Mouse (Mus musculus) hindbrain, embryonic 12.5 days (tissue): ENCODE measurements around the gene Dlg1. TPM values are rescaled to one million over a fixed set of nuclear protein-coding genes. Genes with fewer than 3 reads are reported as not detected.
A peak's percentile ranks its signal among the peaks of the same experiment; 100 is the strongest.

Experiments used
- ATAC-seq: fragments of 200-750 bp; cut with Nextera tagmentation; 2 replicates; pipeline ENCODE4 v1.8.0; 2017; ENCODE audit warnings: moderate TSS enrichment; ENCODE audit not compliant: low FRiP score
- H3K27ac ChIP-seq: fragments of 300-500 bp; sonication (generic); 2 replicates; pipeline ENCODE4 v1.5.1; 2016; ENCODE audit warnings: mild to moderate bottlenecking
- H3K27me3 ChIP-seq: fragments of 300-500 bp; sonication (generic); 2 replicates; pipeline ENCODE4 v1.6.1; 2016; ENCODE audit warnings: mild to moderate bottlenecking
- H3K36me3 ChIP-seq: fragments of 300-500 bp; sonication (generic); 2 replicates; pipeline ENCODE4 v1.6.1; 2016; ENCODE audit warnings: mild to moderate bottlenecking
- H3K4me1 ChIP-seq: fragments of 300-500 bp; sonication (generic); 2 replicates; pipeline ENCODE4 v1.6.1; 2016
- H3K4me2 ChIP-seq: fragments of 300-500 bp; sonication (generic); replicated peaks from 2 replicates; pipeline ENCODE4 v1.6.1; 2016; ENCODE audit warnings: mild to moderate bottlenecking
- H3K4me3 ChIP-seq: fragments of 300-500 bp; sonication (generic); 2 replicates; pipeline ENCODE4 v1.5.1; 2016; ENCODE audit warnings: mild to moderate bottlenecking
- H3K9ac ChIP-seq: fragments of 300-500 bp; sonication (generic); 2 replicates; pipeline ENCODE4 v1.6.1; 2016; ENCODE audit warnings: mild to moderate bottlenecking, moderate library complexity
- H3K9me3 ChIP-seq: fragments of 300-500 bp; sonication (generic); replicated peaks from 2 replicates; pipeline ENCODE4 v1.6.1; 2016; ENCODE audit warnings: mild to moderate bottlenecking
- WGBS: fragments of 180-500 bp; shearing (Covaris S2); methylation state at CpG from one replicate; pipeline ENCODE4 v1.1.7; 2016; 5-methylcytosine and 5-hydroxymethylcytosine counted together
- polyA plus RNA-seq: library from polyadenylated mRNA; unstranded; fragments of >200 nt; fragmentation: Nextera tagmentation; extraction: Ambion mirVana; gene quantifications from 2 replicates; pipeline ENCODE4 v1.2.1, GENCODE M21; 2016

Dlg1 gene
- polyA plus RNA-seq, 1 experiment from 2014 or later: 27.9 TPM

- WGBS: 71% methylated on average over 18 of the region's 18 CpGs
- no peaks in the 10 kb centered on the region for H3K27me3 ChIP-seq
- ATAC-seq: peak; percentile 74
- H3K27ac ChIP-seq: 0 out of 2 replicates have a peak overlapping the region, but pooled peaks have one; percentile 1
- H3K4me2 ChIP-seq: no peak overlapping the region
- peaks cover 10% of the 10 kb centered on the region for H3K9me3 ChIP-seq
- peaks cover 21% of the 10 kb centered on the region for H3K4me1 ChIP-seq
- no peak overlapping the region for H3K4me3 ChIP-seq
- no peak overlapping the region for H3K9ac ChIP-seq
- H3K36me3 ChIP-seq: no peaks in the 10 kb centered on the region
These were observed 235.5 kb downstream of the Dlg1 start for GRCm38 (mm10) chr16:31898546-31899326.

- no peaks in the 10 kb centered on the region for H3K36me3 ChIP-seq
- H3K4me1 ChIP-seq: peaks cover 32% of the 10 kb centered on the region
- no peak overlapping the region for H3K4me2 ChIP-seq
- H3K27me3 ChIP-seq: no peaks in the 10 kb centered on the region; the same call in 1 of the 2 replicates
- no peak overlapping the region for H3K9ac ChIP-seq
- 92% methylated on average over 1 of the region's 1 CpGs for WGBS
- ATAC-seq: no peak
- peaks cover 10% of the 10 kb centered on the region for H3K9me3 ChIP-seq
- no peak overlapping the region for H3K4me3 ChIP-seq
- no peak overlapping the region for H3K27ac ChIP-seq
These were observed 238.6 kb downstream of the Dlg1 start for GRCm38 (mm10) chr16:31901886-31902285.

- no peak overlapping the region for H3K4me3 ChIP-seq
- no peak overlapping the region for H3K27ac ChIP-seq
- H3K4me2 ChIP-seq: no peak overlapping the region
- H3K9me3 ChIP-seq: peaks cover 10% of the 10 kb centered on the region
- no peaks in the 10 kb centered on the region; the same call in 1 of the 2 replicates for H3K27me3 ChIP-seq
- WGBS: 91% methylated on average over 8 of the region's 8 CpGs
- H3K4me1 ChIP-seq: peaks cover 21% of the 10 kb centered on the region
- no peak for ATAC-seq
- H3K9ac ChIP-seq: no peak overlapping the region
- no peaks in the 10 kb centered on the region for H3K36me3 ChIP-seq
These were observed 240.0 kb downstream of the Dlg1 start for GRCm38 (mm10) chr16:31903239-31903638.

- no peaks in the 10 kb centered on the region; the same call in 1 of the 2 replicates for H3K27me3 ChIP-seq
- no peak overlapping the region for H3K9ac ChIP-seq
- H3K4me3 ChIP-seq: no peak overlapping the region
- ATAC-seq: no peak
- H3K27ac ChIP-seq: no peak overlapping the region
- H3K9me3 ChIP-seq: peaks cover 2% of the 10 kb centered on the region
- WGBS: 80% methylated on average over 4 of the region's 4 CpGs
- no peak overlapping the region for H3K4me2 ChIP-seq
- no peaks in the 10 kb centered on the region for H3K36me3 ChIP-seq
- peaks cover 15% of the 10 kb centered on the region for H3K4me1 ChIP-seq
These were observed 242.1 kb downstream of the Dlg1 start for GRCm38 (mm10) chr16:31905331-31905730.

- Histone ChIP-seq H3K4me3 (0 out of 2 replicates have a peak overlapping the region, but pooled peaks have one; percentile 8), H3K4me2 (peak overlapping the region; percentile 43), H3K9me3 (no peaks in the 10 kb centered on the region), H3K27ac (peak overlapping the region; percentile 17; the same call in 1 of the 2 replicates), H3K36me3 (no peaks in the 10 kb centered on the region), H3K4me1 (peaks cover 15% of the 10 kb centered on the region), H3K9ac (peak overlapping the region; percentile 19; the same call in 1 of the 2 replicates), H3K27me3 (no peaks in the 10 kb centered on the region; the same call in 1 of the 2 replicates)
- 0 out of 2 replicates have a peak, but pooled peaks have one; percentile 16 for ATAC-seq
- 35% methylated on average over 20 of the region's 20 CpGs for WGBS
These were observed 242.9 kb downstream of the Dlg1 start for GRCm38 (mm10) chr16:31905891-31906825.

- no peaks in the 10 kb centered on the region for H3K36me3 ChIP-seq
- WGBS: 16% methylated on average over 9 of the region's 9 CpGs
- 0 out of 2 replicates have a peak overlapping the region, but pooled peaks have one; percentile 8 for H3K4me3 ChIP-seq
- ATAC-seq: no peak
- H3K9ac ChIP-seq: peak overlapping the region; percentile 19; the same call in 1 of the 2 replicates
- H3K27ac ChIP-seq: 0 out of 2 replicates have a peak overlapping the region, but pooled peaks have one; percentile 17
- H3K4me2 ChIP-seq: peak overlapping the region; percentile 43
- no peaks in the 10 kb centered on the region; the same call in 1 of the 2 replicates for H3K27me3 ChIP-seq
- peaks cover 15% of the 10 kb centered on the region for H3K4me1 ChIP-seq
- H3K9me3 ChIP-seq: no peaks in the 10 kb centered on the region
These were observed 243.7 kb downstream of the Dlg1 start for GRCm38 (mm10) chr16:31906896-31907295.

GRCm38 (mm10) chr16:31908959-31909358 is 245.7 kb downstream of the Dlg1 start:
- Histone ChIP-seq H3K27me3 (no peaks in the 10 kb centered on the region; the same call in 1 of the 2 replicates), H3K4me2 (peak overlapping the region; percentile 8; the same call in 1 of the 2 replicates), H3K9me3 (no peaks in the 10 kb centered on the region), H3K36me3 (no peaks in the 10 kb centered on the region), H3K27ac (no peak overlapping the region), H3K9ac (no peak overlapping the region), H3K4me3 (no peak overlapping the region), H3K4me1 (peaks cover 15% of the 10 kb centered on the region)
- no peak for ATAC-seq
- WGBS: 64% methylated on average over 11 of the region's 11 CpGs

- Histone ChIP-seq H3K4me2 (no peak overlapping the region), H3K27ac (no peak overlapping the region), H3K4me3 (no peak overlapping the region), H3K9me3 (no peaks in the 10 kb centered on the region), H3K27me3 (no peaks in the 10 kb centered on the region; the same call in 1 of the 2 replicates), H3K36me3 (no peaks in the 10 kb centered on the region), H3K4me1 (peaks cover 15% of the 10 kb centered on the region), H3K9ac (no peak overlapping the region)
- WGBS: 75% methylated on average over 10 of the region's 10 CpGs
- ATAC-seq: no peak
These were observed 247.1 kb downstream of the Dlg1 start for GRCm38 (mm10) chr16:31910281-31910847.

GRCm38 (mm10) chr16:31917776-31918175 is 254.5 kb downstream of the Dlg1 start:
- ATAC-seq: no peak
- WGBS: 71% methylated on average over 11 of the region's 11 CpGs

GRCm38 (mm10) chr16:31918248-31918724 is 255.0 kb downstream of the Dlg1 start:
- WGBS: 3% methylated on average over 14 of the region's 14 CpGs
- peak overlapping the region; percentile 37 for H3K4me2 ChIP-seq
- no peak overlapping the region for H3K4me3 ChIP-seq
- H3K36me3 ChIP-seq: no peaks in the 10 kb centered on the region
- H3K4me1 ChIP-seq: peaks cover 2% of the 10 kb centered on the region
- ATAC-seq: no peak
- 0 out of 2 replicates have a peak overlapping the region, but pooled peaks have one; percentile 8 for H3K9ac ChIP-seq
- H3K27ac ChIP-seq: no peak overlapping the region
- H3K9me3 ChIP-seq: no peaks in the 10 kb centered on the region
- H3K27me3 ChIP-seq: no peaks in the 10 kb centered on the region

More at GRCm38 (mm10) chr16:31917776-31918175, 254.5 kb downstream of the Dlg1 start:
- Histone ChIP-seq H3K4me3 (no peak overlapping the region), H3K27ac (no peak overlapping the region), H3K27me3 (no peaks in the 10 kb centered on the region), H3K36me3 (no peaks in the 10 kb centered on the region), H3K4me1 (peaks cover 2% of the 10 kb centered on the region), H3K4me2 (no peak overlapping the region), H3K9me3 (no peaks in the 10 kb centered on the region), H3K9ac (no peak overlapping the region)

- H3K9me3 ChIP-seq: no peaks in the 10 kb centered on the region
- H3K4me2 ChIP-seq: no peak overlapping the region
- 86% methylated on average over 6 of the region's 6 CpGs for WGBS
- H3K27me3 ChIP-seq: no peaks in the 10 kb centered on the region
- no peak for ATAC-seq
- H3K36me3 ChIP-seq: no peaks in the 10 kb centered on the region
- no peaks in the 10 kb centered on the region; the same call in 1 of the 2 replicates for H3K4me1 ChIP-seq
- H3K4me3 ChIP-seq: no peak overlapping the region
- H3K27ac ChIP-seq: no peak overlapping the region
- no peak overlapping the region for H3K9ac ChIP-seq
These were observed 261.1 kb downstream of the Dlg1 start for GRCm38 (mm10) chr16:31924368-31924767.
